Mouse (Mus musculus) liver, embryonic 14.5 days (tissue): ENCODE measurements around the gene Max.

Experiments used
- CTCF ChIP-seq: IDR thresholded peaks from 2 replicates; pipeline ENCODE4 v1.5.1; 2016; ENCODE audit warnings: antibody characterized with exemption, low read depth, control low read depth
- EP300 ChIP-seq: IDR thresholded peaks from 2 replicates; pipeline ENCODE4 v1.6.1; 2016; ENCODE audit warnings: antibody characterized with exemption, low read depth

- no peak for TF ChIP-seq CTCF
- no peak for TF ChIP-seq EP300
Observed at GRCm38 (mm10) chr12:76950330-76950729, 11.7 kb downstream of the Max start.
